In genomic region chr5:33430511-33431172, GRCm38 (mm10) we compare ENCODE assay signal across 11 mouse cellular contexts. TPM values are rescaled to one million over a fixed set of nuclear protein-coding genes. Genes with fewer than 3 reads are reported as not detected.
DNase-seq lines count a peak whose midpoint lies in the region; ATAC-seq lines count a peak whose summit lies in the region.
"Had no signal": no experiment of that assay in that cellular context is flagged by ENCODE, and none has a peak within 500 bp of the region (broad histone marks: within the 10 kb centered on the region; RNA-seq: fewer than 3 reads in every experiment).

No protein-coding gene starts in this region.

- DNase-seq in cerebellum, postnatal 14 days, result peak; percentile 30 to 43
- peak; percentile 33 for DNase-seq in ES-CJ7 (ENCODE audit: low read depth, low spot score)
- no peak for DNase-seq in liver, embryonic 13.5 days
- DNase-seq in thymus, postnatal 14 days, result no peak
- DNase-seq in layer of hippocampus, adult 8-10 months (ENCODE audit: low spot score in 2 of 2), result no peak
- DNase-seq in lung, adult 18-20 months, result no peak
- DNase-seq: B cell, adult 2 months had no signal

- H3K4me3 ChIP-seq in forebrain, embryonic 15.5 days, result peak overlapping the region; percentile 6; the same call in 1 of the 2 replicates
- peak overlapping the region; percentile 18 for H3K4me3 ChIP-seq in liver, embryonic 13.5 days (replicated peaks)

- H3K27ac ChIP-seq in forebrain, embryonic 15.5 days (replicated peaks), result no peak overlapping the region
- H3K27ac ChIP-seq in liver, embryonic 13.5 days, result no peak overlapping the region
- H3K27ac ChIP-seq: macrophage had no signal

- 1% methylated on average over 55 of the region's 64 CpGs for WGBS in forebrain, embryonic 15.5 days
- 4% methylated on average over 64 of the region's 64 CpGs for whole genome bisulfite sequencing in liver, embryonic 13.5 days (ENCODE audit: insufficient replicate concordance)

- H3K27me3 ChIP-seq in forebrain, embryonic 15.5 days, result peaks cover 91% of the 10 kb centered on the region
- H3K27me3 ChIP-seq in liver, embryonic 13.5 days, result peaks cover 96% of the 10 kb centered on the region

- H3K9me3 ChIP-seq in forebrain, embryonic 15.5 days, result no peaks in the 10 kb centered on the region
- no peaks in the 10 kb centered on the region for H3K9me3 ChIP-seq in liver, embryonic 13.5 days (replicated peaks)

- peaks cover 38% of the 10 kb centered on the region for H3K4me1 ChIP-seq in forebrain, embryonic 15.5 days
- peaks cover 26% of the 10 kb centered on the region for H3K4me1 ChIP-seq in liver, embryonic 13.5 days (replicated peaks)

- no peak overlapping the region for H3K9ac ChIP-seq in forebrain, embryonic 15.5 days (replicated peaks)
- H3K9ac ChIP-seq in liver, embryonic 13.5 days, result no peak overlapping the region

- H3K4me2 ChIP-seq in forebrain, embryonic 15.5 days (replicated peaks), result no peak overlapping the region
- H3K4me2 ChIP-seq in liver, embryonic 13.5 days, result peak overlapping the region; percentile 35; the same call in 1 of the 2 replicates

- no peaks in the 10 kb centered on the region for H3K36me3 ChIP-seq in forebrain, embryonic 15.5 days
- H3K36me3 ChIP-seq in liver, embryonic 13.5 days, result no peaks in the 10 kb centered on the region

- no peak for ATAC-seq in cerebellum, adult (ENCODE audit: insufficient number of reproducible peaks, low FRiP score, low TSS enrichment)
- no peak for ATAC-seq in forebrain, embryonic 15.5 days (replicated peaks)
- ATAC-seq in liver, embryonic 13.5 days (ENCODE audit: low read depth), result no peak

RNA-seq across cellular contexts. Expression of gene Nkx1-1, which starts 3.1 kb away (rescaled TPM):
- polyA plus RNA-seq in forebrain, embryonic 15.5 days (2015; fragmentation: Nextera tagmentation; extraction: Ambion mirVana), result not detected in 2 replicates
- not detected in 2 replicates for polyA plus RNA-seq in liver, embryonic 13.5 days (2015; fragmentation: Nextera tagmentation; extraction: Ambion mirVana)
- not detected for total RNA-seq in layer of hippocampus, adult 8-10 months (2022)
- total RNA-seq: common myeloid progenitor, adult 5-6 weeks had no signal
- polyA plus RNA-seq: macrophage had no signal

RNA-seq across cellular contexts. Expression of gene Uvssa, which starts 52.3 kb away (rescaled TPM):
- 8.5 and 8.8 TPM in 2 replicates for polyA plus RNA-seq in forebrain, embryonic 15.5 days (2015; fragmentation: Nextera tagmentation; extraction: Ambion mirVana)
- polyA plus RNA-seq in liver, embryonic 13.5 days (2015; fragmentation: Nextera tagmentation; extraction: Ambion mirVana), result 2.2 and 2.7 TPM in 2 replicates
- total RNA-seq in layer of hippocampus, adult 8-10 months (2022), result 1 to 10 TPM; 7.0 to 9.7 (median 8.3) TPM

Comparison
In these comparisons a context has a peak if more than half of its experiments do, and no peak if none do; other contexts are left out.
1. DNase-seq: peak in cerebellum, postnatal 14 days (2 of 2) and ES-CJ7 (single experiment); none in liver, embryonic 13.5 days (single experiment), thymus, postnatal 14 days (single experiment), layer of hippocampus, adult 8-10 months (0 of 2) and lung, adult 18-20 months (0 of 2).